Mouse (Mus musculus) stomach, postnatal 0 days (tissue): ENCODE data around the gene Psmb8. TPM values are rescaled to one million over a fixed set of nuclear protein-coding genes. Genes with fewer than 3 reads are reported as not detected.

ENCODE experiments used
- ATAC-seq: fragments of 200-750 bp; cut with Nextera tagmentation; 2 replicates; pipeline ENCODE4 v1.8.0; 2017; ENCODE audit not compliant: low FRiP score, low TSS enrichment
- DNase-seq: peaks from one replicate; pipeline ENCODE4 v3.0.0-alpha.2; 2016; ENCODE audit warnings: low spot score
- H3K27ac ChIP-seq: fragments of 300-500 bp; sonication (generic); replicated peaks from 2 replicates; pipeline ENCODE4 v1.5.1; 2014; ENCODE audit warnings: mild to moderate bottlenecking, control low read depth
- H3K27me3 ChIP-seq: fragments of 300-500 bp; sonication (generic); 2 replicates; pipeline ENCODE4 v1.6.1; 2014; ENCODE audit warnings: low read length; ENCODE audit not compliant: control insufficient read depth, insufficient read depth
- H3K36me3 ChIP-seq: fragments of 300-500 bp; sonication (generic); 2 replicates; pipeline ENCODE4 v1.6.1; 2014; ENCODE audit warnings: low read length, mixed read lengths; ENCODE audit not compliant: control insufficient read depth, insufficient read depth
- H3K4me1 ChIP-seq: fragments of 300-500 bp; sonication (generic); replicated peaks from 2 replicates; pipeline ENCODE4 v1.6.1; 2014; ENCODE audit warnings: antibody characterized with exemption; ENCODE audit not compliant: control insufficient read depth, insufficient read depth
- H3K4me2 ChIP-seq: fragments of 300-500 bp; sonication (generic); replicated peaks from 2 replicates; pipeline ENCODE4 v1.6.1; 2014; ENCODE audit warnings: low read depth, mild to moderate bottlenecking, control low read depth, moderate library complexity
- H3K4me3 ChIP-seq: fragments of 300-500 bp; sonication (generic); 2 replicates; pipeline ENCODE4 v1.5.1; 2014; ENCODE audit warnings: low read depth, low read length, control low read depth
- H3K9ac ChIP-seq: fragments of 300-500 bp; sonication (generic); 2 replicates; pipeline ENCODE4 v1.6.1; 2014; ENCODE audit warnings: mild to moderate bottlenecking, low read length, control low read depth, mixed read lengths
- H3K9me3 ChIP-seq: fragments of 300-500 bp; sonication (generic); 2 replicates; pipeline ENCODE4 v1.6.1; 2016; ENCODE audit warnings: low read length; ENCODE audit not compliant: control insufficient read depth
- CTCF ChIP-seq: IDR thresholded peaks from 2 replicates; pipeline ENCODE4 v1.5.1; 2016; ENCODE audit warnings: antibody characterized with exemption, low read depth, mild to moderate bottlenecking, moderate library complexity
- EP300 ChIP-seq: optimal IDR thresholded peaks from 2 replicates; pipeline ENCODE3; 2016; ENCODE audit warnings: antibody characterized with exemption
- WGBS: fragments of 180-500 bp; shearing (Covaris S2); extraction: QIAGEN DNeasy Blood & Tissue Kit; methylation state at CpG from one replicate; pipeline ENCODE4 v1.1.7; 2014; 5-methylcytosine and 5-hydroxymethylcytosine counted together
- polyA plus RNA-seq: library from polyadenylated mRNA; unstranded; fragments of >200 nt; fragmentation: Nextera tagmentation; extraction: Ambion mirVana; gene quantifications from 2 replicates; pipeline ENCODE4 v1.2.1, GENCODE M21; 2015

Gene Psmb8
- polyA plus RNA-seq, 1 experiment from 2014 or later: 16.2 TPM

DNA sequence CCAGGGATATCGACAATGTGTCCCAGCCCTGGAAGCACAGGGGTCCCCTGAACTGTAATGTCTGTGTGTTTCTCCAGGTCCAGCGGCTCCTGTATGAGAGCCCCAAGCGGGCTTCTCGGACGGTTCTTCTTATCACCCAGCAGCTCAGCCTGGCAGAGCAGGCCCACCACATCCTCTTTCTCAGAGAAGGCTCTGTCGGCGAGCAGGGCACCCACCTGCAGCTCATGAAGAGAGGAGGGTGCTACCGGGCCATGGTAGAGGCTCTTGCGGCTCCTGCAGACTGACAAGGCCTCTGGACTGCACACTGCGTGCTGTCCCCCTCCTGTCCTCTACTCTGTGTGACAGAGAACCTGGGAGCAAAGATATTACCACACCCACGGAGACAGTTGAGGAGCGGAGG, 1.0 kb upstream of the Psmb8 start:
- H3K36me3 ChIP-seq: no peaks in the 10 kb centered on the region
- 63% methylated on average over 12 of the region's 12 CpGs for WGBS
- no peak overlapping the region for H3K9ac ChIP-seq
- H3K4me3 ChIP-seq: no peak overlapping the region
- H3K9me3 ChIP-seq: no peaks in the 10 kb centered on the region
- H3K27ac ChIP-seq: no peak overlapping the region
- H3K27me3 ChIP-seq: no peaks in the 10 kb centered on the region; the same call in 1 of the 2 replicates
- ATAC-seq (no peak), DNase-seq (no peak)
- H3K4me1 ChIP-seq: no peaks in the 10 kb centered on the region
- TF ChIP-seq CTCF: no peak
- TF ChIP-seq EP300: no peak
- H3K4me2 ChIP-seq: no peak overlapping the region

DNA sequence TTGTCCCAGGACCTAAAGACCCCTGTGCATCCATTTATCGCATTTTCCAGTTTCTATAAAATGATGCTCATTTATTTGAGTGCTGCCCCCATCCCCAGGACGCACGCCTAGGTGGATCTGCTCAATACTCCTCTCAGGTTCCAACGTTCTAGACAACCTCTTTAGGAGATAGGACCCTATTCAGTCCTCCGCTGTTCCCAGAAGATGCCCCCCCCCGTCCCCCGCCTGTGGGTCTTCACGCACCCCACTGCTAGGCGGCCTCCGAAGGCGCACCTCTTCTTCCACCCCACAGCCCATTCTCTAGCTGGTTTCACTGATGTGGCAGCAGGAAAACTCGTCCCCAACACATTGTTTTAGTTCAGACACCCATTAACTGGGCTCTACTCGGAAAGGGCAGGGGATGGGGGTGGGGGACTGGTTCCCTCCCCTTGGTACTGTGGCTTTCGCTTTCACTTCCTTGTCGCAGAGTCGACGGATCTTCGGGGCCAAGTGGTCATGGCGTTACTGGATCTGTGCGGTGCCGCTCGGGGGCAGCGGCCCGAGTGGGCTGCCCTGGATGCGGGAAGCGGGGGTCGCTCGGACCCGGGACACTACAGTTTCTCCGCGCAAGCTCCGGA, 491 bp downstream of the Psmb8 start:
- 2% methylated on average over 32 of the region's 32 CpGs for WGBS
- Histone ChIP-seq H3K4me1 (no peaks in the 10 kb centered on the region), H3K4me2 (peak overlapping the region; percentile 76), H3K27me3 (no peaks in the 10 kb centered on the region; the same call in 1 of the 2 replicates), H3K4me3 (peak overlapping the region; percentile 50), H3K9ac (peak overlapping the region; percentile 48), H3K36me3 (no peaks in the 10 kb centered on the region), H3K9me3 (no peaks in the 10 kb centered on the region), H3K27ac (0 out of 2 replicates have a peak overlapping the region, but pooled peaks have one; percentile 14)
- DNase-seq (peak; percentile 48), ATAC-seq (peak; percentile 43; the same call in 1 of the 2 replicates)
- TF ChIP-seq EP300 (no peak), CTCF (no peak)

DNA sequence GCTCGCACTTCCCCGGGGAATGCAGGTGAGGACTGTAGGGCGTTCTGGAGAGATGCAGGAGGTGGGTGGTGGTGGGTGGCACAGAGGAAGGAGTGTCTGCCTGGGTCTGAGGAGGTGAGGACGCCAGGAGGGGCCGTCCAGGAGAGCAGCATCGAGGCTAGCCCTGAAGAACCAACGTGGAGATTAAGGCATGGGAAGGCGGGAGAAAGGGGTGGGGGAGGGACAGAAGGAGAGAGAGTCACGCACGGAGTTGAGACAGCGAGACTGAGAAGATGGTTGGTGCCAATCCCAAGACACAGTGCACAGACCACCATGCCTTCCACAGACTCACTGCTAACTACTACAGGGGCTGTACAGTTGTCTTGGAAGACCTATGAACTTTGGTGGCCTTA, 996 bp downstream of the Psmb8 start:
- Histone ChIP-seq H3K36me3 (no peaks in the 10 kb centered on the region), H3K9me3 (no peaks in the 10 kb centered on the region), H3K27me3 (no peaks in the 10 kb centered on the region; the same call in 1 of the 2 replicates), H3K4me1 (no peaks in the 10 kb centered on the region), H3K4me2 (peak overlapping the region; percentile 76), H3K27ac (no peak overlapping the region), H3K4me3 (peak overlapping the region; percentile 50), H3K9ac (peak overlapping the region; percentile 48)
- 12% methylated on average over 11 of the region's 11 CpGs for WGBS
- ATAC-seq: no peak
- DNase-seq: no peak
- no peak for TF ChIP-seq EP300
- no peak for TF ChIP-seq CTCF

DNA sequence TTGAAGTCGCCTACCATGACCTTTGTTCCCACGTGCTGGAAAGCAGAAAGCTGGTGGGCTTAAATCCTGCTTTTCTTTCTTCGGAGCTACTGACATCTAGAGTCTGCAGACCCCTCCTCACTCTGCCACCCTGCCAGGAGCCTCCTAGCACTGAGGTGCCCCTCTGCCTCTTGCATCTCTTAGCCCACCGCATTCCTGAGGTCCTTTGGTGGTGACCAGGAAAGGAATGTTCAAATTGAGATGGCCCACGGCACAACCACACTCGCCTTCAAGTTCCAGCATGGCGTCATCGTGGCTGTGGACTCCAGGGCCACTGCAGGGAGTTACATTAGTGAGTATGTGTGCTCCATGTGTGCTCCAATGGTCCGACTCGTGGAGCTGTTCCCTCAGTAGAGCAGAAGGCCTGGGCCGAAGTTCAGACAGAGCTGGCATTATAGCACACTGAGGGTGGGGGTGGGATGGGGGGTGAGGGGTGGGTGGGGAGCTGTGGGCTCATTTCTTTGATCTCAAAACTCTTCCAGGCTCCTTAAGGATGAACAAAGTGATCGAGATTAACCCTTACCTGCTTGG, 1.6 kb downstream of the Psmb8 start:
- no peaks in the 10 kb centered on the region for H3K36me3 ChIP-seq
- no peak overlapping the region for H3K27ac ChIP-seq
- TF ChIP-seq EP300 (no peak), CTCF (no peak)
- H3K9me3 ChIP-seq: no peaks in the 10 kb centered on the region
- ATAC-seq (no peak), DNase-seq (no peak)
- no peak overlapping the region for H3K9ac ChIP-seq
- H3K4me3 ChIP-seq: 0 out of 2 replicates have a peak overlapping the region, but pooled peaks have one; percentile 50
- no peaks in the 10 kb centered on the region; the same call in 1 of the 2 replicates for H3K27me3 ChIP-seq
- 70% methylated on average over 12 of the region's 12 CpGs for WGBS
- H3K4me1 ChIP-seq: no peaks in the 10 kb centered on the region
- peak overlapping the region; percentile 76; the same call in 1 of the 2 replicates for H3K4me2 ChIP-seq

DNA sequence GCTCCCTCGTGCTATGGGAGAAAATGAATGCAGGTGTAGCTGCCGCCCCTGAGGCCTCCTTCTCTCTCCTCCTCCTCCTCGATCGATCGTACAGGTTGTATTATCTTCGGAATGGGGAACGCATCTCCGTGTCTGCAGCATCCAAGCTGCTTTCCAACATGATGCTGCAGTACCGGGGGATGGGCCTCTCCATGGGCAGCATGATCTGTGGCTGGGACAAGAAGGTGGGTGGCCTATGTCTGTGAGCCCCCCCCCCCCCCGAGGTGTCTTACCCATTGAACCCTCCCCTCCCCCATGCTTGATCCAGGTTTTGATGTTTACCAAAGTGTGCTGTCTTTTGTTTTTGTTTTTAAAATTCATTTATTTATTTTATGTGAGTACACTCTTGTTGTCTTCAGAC, 2.5 kb downstream of the Psmb8 start:
- Histone ChIP-seq H3K36me3 (no peaks in the 10 kb centered on the region), H3K27me3 (no peaks in the 10 kb centered on the region; the same call in 1 of the 2 replicates), H3K4me1 (no peaks in the 10 kb centered on the region), H3K9me3 (no peaks in the 10 kb centered on the region), H3K9ac (no peak overlapping the region), H3K27ac (no peak overlapping the region), H3K4me2 (no peak overlapping the region), H3K4me3 (no peak overlapping the region)
- no peak for DNase-seq
- ATAC-seq: no peak
- WGBS: 84% methylated on average over 10 of the region's 10 CpGs
- TF ChIP-seq EP300 (no peak), CTCF (no peak)
